Mouse (Mus musculus): ENCODE results near the gene Mkrn3. TPM values are rescaled to one million over a fixed set of nuclear protein-coding genes. Genes with fewer than 3 reads are reported as not detected.

The Mkrn3 gene
- 0.42 TPM in 2 replicates for polyA plus RNA-seq (2012; rRNA removed)

GRCm38 (mm10) chr7:62419493-62420360 is at the start of gene Mkrn3:
Mkrn3 (minus strand) TSS chr7:62420139.

GRCm38 (mm10) chr7:62463878-62464755 is 44.2 kb upstream of the Mkrn3 start, which contains the start of gene Peg12:
Peg12 (minus strand) TSS chr7:62464510.

GRCm38 (mm10) chr7:62376510-62377304 is 43.2 kb downstream of the Mkrn3 start, which contains the start of gene Magel2:
Magel2 (plus strand) TSS chr7:62377010.

Other genes with a start within 250 kb of the Mkrn3 start
- 2.0 and 2.3 TPM in 2 replicates for gene Ndn, start 73.6 kb downstream of the Mkrn3 start, polyA plus RNA-seq (2012; rRNA removed)
- gene Magel2, start 43.1 kb downstream of the Mkrn3 start, polyA plus RNA-seq (2012; rRNA removed) = 0.02 TPM in 2 replicates
- gene Peg12, start 44.4 kb upstream of the Mkrn3 start, polyA plus RNA-seq (2012; rRNA removed) = 0.36 and 0.38 TPM in 2 replicates

Measured in liver, embryonic 18 days (tissue).